Mouse (Mus musculus): Measurements from ENCODE around the gene Hs3st5.

Hs3st5 gene

GRCm38 (mm10) chr10:36795311-36795710, 288.7 kb downstream of the Hs3st5 start:
- in situ Hi-C loops (cut with MboI, MseI) = no loop called here

GRCm38 (mm10) chr10:36800925-36801482, 294.4 kb downstream of the Hs3st5 start:
- in situ Hi-C loops (cut with MboI, MseI) = no loop called here

- in situ Hi-C loops (cut with MboI, MseI) = no loop called here
Measured at GRCm38 (mm10) chr10:36803705-36804104, 297.1 kb downstream of the Hs3st5 start.

GRCm38 (mm10) chr10:36805265-36805664, 298.7 kb downstream of the Hs3st5 start:
- in situ Hi-C loops (cut with MboI, MseI) = no loop called here

- in situ Hi-C loops (cut with MboI, MseI) = no loop called here
Measured at GRCm38 (mm10) chr10:36805788-36806187, 299.2 kb downstream of the Hs3st5 start.

- in situ Hi-C loops (cut with MboI, MseI) = no loop called here
Measured at GRCm38 (mm10) chr10:36807007-36807406, 300.4 kb downstream of the Hs3st5 start.

- in situ Hi-C loops (cut with MboI, MseI) = no loop called here
Measured at GRCm38 (mm10) chr10:36818867-36819266, 312.3 kb downstream of the Hs3st5 start.

- in situ Hi-C loops (cut with MboI, MseI) = no loop called here
Measured at GRCm38 (mm10) chr10:36829079-36829478, 322.5 kb downstream of the Hs3st5 start.

GRCm38 (mm10) chr10:36832204-36832603, 325.6 kb downstream of the Hs3st5 start:
- in situ Hi-C loops (cut with MboI, MseI) = no loop called here

GRCm38 (mm10) chr10:36834224-36834623, 327.6 kb downstream of the Hs3st5 start:
- in situ Hi-C loops (cut with MboI, MseI) = no loop called here

GRCm38 (mm10) chr10:36835836-36836516, 329.4 kb downstream of the Hs3st5 start:
- in situ Hi-C loops (cut with MboI, MseI) = no loop called here

- in situ Hi-C loops (cut with MboI, MseI) = loop anchor here (10.0 kb wide), 1 partner anchor 1785 kb away; no protein-coding TSS in a partner anchor
Measured at GRCm38 (mm10) chr10:36850231-36850630, 343.6 kb downstream of the Hs3st5 start.

- in situ Hi-C loops (cut with MboI, MseI) = no loop called here
Measured at GRCm38 (mm10) chr10:36862127-36862895, 355.7 kb downstream of the Hs3st5 start.

Data from regulatory T cell (primary cell).